Mouse (Mus musculus) layer of hippocampus, postnatal 10 days (tissue): ENCODE measurements around the gene Ccdc182. TPM values are rescaled to one million over a fixed set of nuclear protein-coding genes. Genes with fewer than 3 reads are reported as not detected.
A peak's percentile ranks its signal among the peaks of the same experiment; 100 is the strongest.

Source experiments
- DNase-seq, 2 experiments: peaks; one replicate each; pipeline ENCODE4 v3.0.0; 2021; ENCODE audit warnings: low spot score in 2 of 2
- long read RNA-seq: library from polyadenylated mRNA; stranded (forward); transcript quantifications from one replicate; pipeline ENCODE4 v2.0.0, GENCODE M21; 2023
- total RNA-seq, 2 experiments: library from RNA; stranded (reverse); gene quantifications; 2 replicates each; pipeline ENCODE4 v1.2.3; 2021

Ccdc182 gene
- not detected for total RNA-seq
- long read RNA-seq: 0 reads

DNA sequence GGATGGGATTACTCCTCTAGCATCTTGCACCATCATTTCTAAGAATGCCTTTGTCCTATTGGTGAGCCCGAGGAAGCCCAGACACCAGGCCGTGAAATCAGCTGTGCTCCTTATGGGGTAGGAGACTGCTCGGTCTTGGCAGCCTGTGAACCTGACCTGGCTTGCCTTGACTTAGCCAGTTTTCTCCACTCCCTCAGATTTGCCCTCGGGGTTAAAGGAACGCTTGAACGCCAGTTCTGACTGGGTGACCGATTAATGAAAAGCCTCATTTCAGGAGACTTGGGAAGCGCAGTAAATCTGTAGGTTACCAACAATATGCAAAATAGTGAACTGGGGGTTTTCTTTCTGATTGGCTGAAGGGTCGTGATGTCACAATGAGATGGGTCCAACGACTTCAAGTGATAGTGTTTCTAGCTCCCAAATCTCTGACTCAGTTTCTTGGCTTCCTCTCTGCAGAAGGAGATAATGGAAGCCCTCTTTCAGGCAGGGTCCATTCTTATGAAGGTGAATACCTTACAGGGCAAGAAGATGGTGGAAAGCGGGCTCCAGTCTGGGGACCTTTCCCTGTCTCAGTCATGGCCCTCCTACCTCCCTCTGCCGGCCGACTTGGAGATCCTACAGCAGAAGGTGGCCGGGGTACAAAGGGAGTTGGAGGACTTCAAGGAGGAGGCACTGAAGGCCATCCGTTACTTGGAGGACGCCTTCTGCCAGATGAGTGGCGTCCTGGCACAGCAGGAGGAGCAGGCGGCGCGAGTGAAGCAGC lies at the start of gene Ccdc182:
Gene Ccdc182, plus strand, starts transcription at position 428 of the 763 bp plus-strand sequence.
- DNase-seq: no peak

DNA sequence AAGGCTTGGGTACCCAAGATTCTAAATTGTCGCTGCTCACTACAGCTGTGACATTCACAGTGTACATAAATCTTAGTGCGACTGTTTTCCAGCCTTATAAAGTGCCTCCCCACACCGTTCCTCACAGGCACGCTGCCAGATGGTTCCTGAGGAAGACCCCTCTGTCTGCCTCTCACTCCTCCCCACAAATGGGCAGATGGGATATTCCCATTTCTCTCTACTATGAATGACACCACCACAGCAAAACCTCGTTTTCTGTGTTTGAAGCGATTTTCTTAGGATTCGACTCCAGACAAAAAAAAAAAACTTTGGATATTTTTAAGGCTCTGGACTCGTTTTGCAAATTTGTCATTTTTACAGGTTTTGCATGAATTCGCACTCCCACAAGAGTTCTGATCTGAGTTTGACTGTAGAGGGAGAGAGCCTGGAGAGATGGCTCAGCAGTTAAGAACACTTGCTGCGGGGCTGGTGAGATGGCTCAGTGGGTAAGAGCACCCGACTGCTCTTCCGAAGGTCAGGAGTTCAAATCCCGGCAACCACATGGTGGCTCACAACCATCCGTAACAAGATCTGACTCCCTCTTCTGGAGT lies 48.2 kb upstream of the Ccdc182 start:
- DNase-seq: no peak

DNA sequence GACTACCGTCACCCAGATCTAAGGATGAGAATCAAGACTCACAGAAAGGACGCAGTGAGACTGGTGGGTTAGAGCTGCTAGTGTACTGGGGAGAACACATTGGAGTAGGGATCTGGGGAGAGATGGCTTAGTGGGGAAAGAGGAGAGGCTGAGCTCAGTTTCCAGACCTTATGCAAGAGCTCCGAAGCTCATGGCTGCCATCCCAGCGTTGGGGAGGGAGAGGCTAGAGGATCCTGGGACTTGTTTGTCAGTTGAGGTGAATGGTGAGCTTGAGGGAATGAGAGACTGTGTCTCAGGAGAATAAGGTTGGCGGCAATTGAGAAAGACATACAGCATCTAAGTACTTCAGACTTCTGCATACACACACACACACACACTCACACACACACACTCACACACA lies 45.2 kb upstream of the Ccdc182 start:
- DNase-seq: no peak

DNA sequence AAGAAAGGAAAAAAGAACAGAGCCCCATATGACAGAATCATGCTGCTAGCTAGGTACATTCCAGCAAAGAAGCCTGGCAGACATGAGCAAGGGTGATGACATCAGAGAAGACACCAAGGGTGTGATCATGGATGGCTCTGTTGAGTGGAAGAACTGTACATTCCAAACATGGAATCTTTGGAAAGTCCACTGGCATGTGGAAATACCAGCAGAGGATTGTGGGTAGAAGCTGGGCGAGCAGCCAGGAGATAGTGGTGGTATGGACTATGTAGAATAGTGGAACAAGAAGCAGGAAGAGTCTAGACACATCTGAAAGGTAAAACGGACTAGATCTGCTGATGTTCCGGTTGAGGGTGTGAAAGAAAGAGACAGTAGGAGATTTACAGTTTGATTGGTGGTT lies 43.3 kb upstream of the Ccdc182 start:
- no peak for DNase-seq

DNA sequence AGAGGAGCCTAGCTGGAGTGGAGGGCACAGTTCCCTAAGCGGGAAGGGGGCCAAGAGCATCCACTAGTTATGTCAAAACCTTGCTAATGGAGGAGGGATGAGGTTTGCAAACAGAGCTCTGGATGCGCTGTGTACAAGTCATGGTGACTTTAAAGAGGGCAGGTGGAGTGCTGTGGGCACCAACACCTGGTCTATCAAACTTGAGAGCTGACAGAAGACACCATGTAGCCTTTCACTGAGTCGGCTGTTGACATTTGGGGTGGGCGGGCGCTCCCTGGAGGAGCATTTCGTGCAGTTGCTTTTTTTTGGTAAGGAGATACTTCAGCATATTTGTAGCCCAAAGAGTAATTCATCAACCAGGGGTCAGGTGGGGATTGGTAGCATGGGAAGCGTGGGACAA lies 42.6 kb upstream of the Ccdc182 start:
- no peak for DNase-seq

DNA sequence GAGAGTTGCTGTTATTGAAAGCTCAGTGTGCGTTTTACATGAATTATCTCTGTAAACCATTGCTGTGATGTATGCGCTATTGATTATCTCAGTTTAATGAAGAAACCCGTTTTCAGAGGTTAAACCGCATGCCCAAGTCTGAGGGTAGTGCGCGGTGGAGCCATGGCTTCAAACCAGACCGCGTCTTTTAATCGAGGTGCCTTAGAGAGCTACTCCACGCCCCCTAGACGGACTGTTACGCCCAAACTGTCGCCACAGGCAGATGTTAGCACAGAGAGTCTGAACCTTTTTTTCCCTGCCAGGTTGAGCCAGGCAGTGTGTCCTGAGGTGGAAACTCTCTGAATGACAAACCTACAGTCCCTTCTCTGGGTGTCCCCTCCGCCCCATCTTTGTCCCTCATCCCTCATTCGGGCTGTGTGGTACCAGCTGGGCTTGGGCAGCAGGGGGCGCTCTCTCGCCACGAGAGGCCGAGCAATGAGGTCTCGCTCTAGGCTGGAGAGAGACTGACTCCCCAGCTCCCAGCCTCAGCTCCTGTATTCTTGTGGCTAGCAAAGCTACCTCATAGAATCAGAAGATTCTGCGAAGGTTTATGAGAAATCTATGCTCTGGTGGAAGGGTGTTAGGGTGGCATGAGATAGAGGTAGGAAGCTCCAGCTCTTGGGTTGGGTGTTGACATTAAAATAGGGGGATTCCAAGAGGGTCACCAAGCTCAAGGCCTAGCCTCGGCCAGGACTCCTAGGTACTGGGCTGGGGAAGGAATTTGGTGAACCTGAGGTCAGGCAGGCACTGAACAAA lies 41.7 kb upstream of the Ccdc182 start:
- peak; percentile 91 to 92 for DNase-seq

DNA sequence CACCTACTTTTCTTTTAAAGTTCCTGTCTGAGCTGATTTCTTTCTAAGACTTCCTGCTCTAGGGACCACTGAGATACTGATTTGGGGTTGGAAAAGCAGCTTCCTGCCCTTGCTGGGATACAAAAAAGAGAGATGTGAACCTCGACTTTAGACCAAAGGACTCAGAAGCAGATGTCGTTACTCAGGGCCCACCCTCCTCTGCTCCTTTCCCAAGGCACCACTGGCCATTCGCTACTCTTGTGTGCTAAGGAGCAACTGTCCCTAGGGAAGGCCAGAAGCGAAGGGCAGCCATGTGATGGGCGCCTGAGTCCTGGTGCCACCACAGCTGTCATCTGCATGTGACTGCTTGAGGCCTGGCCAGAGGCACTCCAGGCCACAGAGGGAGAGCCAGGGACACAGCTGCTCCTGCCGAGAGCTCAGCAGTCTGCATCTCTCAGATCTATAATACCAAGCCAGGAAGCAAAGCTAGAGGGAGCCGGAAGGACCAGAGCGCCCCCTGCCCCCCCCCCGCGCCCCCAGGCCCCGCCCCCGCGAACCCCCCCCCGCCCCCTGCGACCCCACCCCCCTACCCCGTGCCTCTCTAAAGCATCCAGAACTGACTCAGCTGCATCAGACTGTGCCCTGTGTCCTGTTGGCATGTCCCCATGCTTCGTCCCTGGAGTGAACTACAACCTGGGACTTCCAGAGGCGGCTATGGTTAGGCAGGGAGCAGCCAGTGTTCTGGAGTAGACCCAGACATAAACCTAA lies 40.9 kb upstream of the Ccdc182 start:
- no peak for DNase-seq

DNA sequence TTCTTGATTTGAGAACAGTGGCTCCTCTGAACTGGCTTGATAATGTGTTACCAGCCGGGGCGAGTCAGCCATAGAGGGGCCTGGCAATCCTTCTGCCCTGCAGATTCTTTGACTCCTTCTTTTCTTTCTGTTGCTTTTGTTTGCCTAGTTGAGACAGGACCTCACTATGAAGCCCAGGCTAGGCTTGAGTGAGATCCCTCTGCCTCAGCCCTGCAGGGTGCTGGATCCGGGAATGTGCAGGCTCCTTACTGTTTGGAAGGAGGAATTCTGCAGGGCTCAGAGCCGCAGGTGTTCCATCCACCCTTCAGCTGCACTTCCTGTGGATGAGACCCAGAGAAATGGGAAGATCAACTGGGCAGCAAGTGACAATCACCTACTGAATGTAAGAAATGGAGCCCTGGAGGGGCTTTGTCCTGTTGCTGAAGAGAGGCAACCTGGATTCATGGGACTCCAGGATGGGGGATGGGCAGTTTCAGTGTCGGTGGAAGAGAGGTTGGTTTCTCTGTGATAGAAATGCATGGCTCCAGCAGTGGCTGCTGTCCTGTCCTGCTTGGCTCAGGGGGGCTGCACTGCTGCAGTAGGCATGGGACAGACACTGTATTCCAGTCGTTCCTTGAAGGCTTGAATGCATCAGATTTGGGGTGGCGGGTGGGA lies 40.2 kb upstream of the Ccdc182 start:
- no peak for DNase-seq

DNA sequence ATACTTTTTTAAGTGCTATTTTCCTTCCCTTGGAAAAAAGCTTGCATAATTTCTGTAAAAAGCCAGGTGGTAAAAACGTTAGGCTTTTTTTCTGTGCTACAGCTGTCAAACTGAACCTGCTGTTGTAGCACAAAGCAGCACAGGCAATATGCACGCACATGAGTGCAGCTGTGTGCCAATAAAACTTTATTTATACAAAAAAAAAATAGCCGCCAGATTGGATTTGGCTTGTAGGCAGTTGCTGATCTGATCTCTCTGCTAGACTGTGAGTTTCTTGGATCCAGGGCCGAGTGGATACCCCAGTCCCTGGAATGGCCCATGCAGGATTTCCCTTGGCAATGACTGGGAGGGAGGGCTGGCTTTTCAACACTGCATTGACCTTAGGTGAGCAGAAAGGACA lies 36.2 kb upstream of the Ccdc182 start:
- DNase-seq: no peak

DNA sequence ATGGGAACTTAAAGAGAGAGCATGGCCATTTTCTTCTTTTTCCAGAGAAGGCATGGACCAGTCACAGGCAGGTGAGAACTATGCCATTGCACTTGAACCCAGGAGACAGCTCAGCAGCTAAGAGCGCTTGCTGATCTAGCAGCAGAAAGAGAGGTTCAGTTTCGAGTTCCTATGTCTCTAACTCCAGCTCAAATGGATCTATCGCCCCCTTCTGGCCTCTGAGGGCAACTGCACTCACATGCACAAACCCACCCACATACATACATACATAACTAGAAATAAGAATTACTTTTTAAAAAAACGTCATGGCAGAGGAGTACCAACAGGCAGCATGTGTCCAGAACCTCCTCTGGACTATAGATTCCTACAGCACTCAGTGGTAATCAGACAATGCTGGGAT lies 35.6 kb upstream of the Ccdc182 start:
- DNase-seq: no peak

DNA sequence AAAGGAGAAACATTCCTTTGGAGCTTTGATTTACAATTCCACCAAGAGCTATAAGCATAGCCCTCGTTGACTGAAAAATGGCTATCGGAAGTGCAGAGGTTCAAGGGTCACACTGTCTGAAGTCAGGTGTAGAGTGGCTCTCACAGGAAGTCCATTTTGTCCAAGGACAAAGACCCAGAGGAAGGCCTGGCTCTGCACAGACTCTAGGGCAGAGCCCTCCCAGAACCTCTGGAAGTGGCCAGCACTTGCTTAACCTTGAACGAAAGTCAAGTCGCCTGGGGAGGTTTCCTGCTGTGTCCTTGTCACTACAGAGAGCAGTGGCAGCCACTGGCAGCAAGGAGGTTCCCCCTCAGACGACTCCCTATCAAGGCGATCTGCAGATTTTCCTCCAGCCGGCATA lies 33.4 kb upstream of the Ccdc182 start:
- DNase-seq: no peak

DNA sequence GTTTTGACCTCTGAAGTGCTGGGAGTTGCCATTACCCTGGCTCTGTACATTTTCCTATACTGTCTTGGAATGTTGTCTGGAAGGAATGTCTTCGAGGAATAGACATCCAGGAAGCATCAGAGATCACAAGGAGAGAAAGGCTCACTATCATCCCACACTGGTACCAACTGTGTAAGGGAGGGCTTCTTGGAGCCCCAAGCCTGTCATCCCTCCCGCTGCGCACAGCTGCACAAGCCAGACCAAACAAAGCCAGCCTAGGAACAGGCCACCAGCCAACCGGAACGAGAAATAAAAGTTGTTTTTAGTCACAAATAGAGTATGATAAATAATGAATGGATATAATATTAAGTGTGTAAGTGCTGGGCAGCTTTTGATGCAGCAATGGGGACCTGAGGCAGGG lies 29.0 kb upstream of the Ccdc182 start:
- no peak for DNase-seq

DNA sequence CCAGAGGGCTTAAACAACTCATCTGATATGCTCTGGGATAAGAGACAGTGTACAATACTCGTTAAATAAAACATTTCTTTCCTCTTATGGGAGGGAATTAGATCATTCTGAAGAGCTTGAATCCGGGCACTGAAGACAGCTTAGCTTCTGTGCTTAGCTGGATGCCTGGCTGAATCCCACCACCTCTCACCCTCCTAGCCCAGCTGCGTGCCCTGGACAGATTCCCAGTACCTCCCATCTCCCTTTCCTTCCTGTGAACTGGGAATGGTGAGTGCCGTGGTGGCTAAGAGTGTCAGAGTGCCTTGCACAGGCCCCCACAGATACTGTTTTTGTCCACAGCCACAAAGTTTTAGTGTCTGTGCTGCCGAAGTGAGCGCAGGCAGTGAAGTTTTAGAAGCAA lies 27.5 kb upstream of the Ccdc182 start:
- peak in 1 of 2 experiments; percentile 45 for DNase-seq

DNA sequence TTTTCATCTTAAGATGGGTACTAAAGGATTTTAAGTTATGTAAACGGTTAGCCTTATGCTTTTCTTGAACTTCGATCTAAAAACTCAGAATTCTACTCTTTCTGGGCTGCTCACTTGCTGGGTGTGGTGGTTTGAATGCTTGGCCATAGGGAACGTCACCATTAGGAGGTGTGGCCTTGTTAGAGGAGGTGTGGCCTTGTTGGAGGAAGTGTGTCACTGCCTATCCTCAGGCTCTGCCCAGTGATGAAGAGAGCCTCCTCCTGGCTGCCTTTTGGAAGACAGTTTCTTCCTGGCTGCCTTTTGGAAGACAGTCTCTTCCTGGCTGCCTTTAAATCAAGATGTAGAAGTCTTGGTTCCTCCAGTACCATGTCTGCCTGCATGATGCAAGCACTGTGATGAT lies 22.0 kb upstream of the Ccdc182 start:
- DNase-seq: no peak

DNA sequence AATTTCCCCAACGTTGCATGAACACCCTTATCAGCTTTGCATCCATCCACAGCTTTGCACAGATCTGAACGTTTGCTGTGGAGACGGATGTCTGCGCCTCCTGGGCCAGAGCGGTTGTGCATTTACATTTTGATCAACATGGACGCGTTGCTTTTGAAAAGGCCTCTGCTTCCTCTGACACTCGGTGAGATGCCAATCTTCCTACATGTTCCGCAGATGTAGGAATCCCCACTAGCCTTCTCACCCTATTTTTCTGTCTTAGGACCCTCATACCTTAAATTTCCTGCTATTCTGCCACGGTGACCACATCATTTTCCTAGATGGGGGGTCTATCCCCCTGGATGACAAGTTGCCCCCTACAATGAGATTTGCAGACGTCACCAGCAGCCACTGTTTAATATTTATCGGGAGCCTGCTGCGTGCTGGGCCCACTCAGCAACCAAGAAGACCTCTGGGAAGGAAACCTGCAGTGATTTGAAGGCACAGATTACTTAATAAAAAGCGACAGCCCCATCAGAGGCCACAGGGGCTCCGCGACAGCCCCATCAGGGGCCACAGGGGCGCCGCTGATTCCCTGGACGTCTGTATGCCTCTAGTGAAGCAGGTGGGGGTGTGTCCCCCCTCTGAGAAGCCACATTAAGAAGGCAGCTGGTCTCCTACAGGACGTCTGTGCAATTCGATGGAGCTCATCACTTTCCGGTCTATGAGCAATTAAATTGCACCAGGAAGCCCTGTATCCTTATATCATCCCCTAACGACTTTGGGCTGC lies 19.6 kb upstream of the Ccdc182 start:
- DNase-seq: no peak

DNA sequence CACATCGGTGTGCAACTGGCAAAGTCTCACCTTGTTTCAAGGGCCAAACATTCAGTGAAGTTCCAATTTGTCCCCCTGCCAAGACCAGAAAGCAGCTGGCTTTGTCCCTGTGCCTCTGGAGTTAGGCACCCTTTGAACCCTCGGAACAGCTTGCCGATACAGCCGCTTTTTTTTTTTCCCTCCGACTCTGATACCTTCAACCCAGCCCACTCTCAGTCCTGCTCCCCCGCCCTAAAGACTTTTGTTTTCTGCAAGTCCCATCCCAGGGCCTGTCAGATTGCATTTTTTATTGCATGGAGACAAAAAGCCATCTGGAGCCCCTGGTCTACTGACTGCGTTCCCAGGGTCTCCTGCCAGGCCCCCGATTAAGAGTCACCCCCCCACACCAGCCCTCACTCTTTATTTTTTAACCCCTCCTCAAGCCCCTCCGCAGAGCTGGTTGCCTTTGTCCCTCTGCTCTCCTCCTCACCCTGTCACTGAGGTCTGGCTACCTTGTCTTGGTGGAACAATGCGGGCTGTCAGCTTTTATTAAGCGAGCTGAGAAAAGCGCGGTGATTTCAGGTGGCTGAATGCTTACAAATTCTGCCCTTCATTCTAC lies 18.9 kb upstream of the Ccdc182 start:
- no peak for DNase-seq

DNA sequence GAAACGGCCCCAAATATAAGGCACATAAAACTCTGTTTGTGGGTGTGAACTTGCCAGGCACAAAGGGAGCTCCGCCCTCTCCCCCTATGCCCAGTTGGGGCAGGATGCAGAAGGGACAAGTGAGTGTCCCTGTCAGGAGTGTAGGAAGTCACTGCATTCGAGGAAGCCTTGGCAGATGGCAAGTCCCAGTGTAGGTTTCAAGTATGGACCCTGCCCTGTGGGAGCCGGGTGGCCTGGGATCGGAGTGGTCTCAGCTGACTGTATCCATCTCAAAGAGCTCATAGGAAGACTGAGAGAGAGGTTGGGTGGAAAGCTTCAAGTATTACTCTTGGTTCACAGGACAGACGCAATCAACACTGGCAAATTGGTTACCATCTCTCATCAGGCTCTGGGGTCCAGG lies 17.9 kb upstream of the Ccdc182 start:
- no peak for DNase-seq

DNA sequence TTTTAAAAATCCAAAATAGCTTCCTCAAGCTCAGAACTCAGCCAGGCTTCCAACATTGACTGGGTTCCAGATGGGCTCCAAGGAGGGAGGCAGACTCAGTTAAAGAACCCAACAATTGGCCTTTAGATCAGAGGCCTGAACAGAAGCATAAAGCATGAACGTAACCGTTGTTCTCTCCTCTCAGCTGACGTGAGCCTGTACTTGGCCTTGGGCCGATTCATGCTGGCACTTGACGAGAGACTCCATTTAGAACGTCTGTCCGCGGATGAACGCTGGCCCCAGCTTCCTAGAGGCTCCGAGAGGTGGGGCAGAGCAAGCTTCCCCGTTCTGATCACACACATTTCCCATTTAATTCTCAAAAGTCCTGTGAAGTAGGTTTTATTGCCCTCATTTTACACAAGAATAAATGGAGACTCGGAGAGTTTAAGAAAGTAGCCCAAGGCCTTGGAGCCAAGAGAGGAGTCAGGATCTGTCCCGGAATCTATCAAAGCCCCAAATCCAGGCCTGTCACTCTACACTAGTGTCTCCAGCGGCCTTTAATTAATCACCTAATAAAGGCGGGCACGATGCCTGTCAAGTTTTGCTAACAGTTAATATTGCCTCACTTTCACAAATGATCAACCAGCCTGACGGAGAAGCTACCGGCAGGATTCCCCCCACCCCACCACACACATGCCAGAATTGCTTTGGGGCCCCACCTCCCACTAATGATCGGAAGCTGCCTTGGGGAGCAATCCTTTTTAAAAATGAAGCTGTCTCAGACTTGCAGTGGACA lies 17.1 kb upstream of the Ccdc182 start:
- peak in 1 of 2 experiments; percentile 51 for DNase-seq

DNA sequence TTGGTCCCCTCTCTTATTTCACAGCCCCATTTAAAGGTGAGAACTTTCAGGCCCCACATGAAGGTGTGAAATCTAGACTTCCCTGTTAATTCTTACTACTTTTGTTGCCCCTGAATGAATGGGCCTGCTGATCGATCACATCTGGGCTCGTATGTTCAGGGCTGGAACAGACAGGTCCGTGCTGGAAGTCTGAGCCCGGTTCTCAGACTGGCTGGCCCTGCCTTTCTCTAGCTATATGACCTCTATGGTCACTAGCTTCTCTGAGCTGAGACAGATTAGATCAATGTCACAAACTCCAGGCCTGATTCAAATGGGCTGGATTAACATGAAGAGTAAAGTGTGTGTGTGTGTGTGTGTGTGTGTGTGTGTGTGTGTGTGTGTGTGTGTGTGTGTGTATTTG lies 14.9 kb upstream of the Ccdc182 start:
- no peak for DNase-seq
